19 mouse cellular contexts compared by ENCODE assay signal in the genomic region with DNA sequence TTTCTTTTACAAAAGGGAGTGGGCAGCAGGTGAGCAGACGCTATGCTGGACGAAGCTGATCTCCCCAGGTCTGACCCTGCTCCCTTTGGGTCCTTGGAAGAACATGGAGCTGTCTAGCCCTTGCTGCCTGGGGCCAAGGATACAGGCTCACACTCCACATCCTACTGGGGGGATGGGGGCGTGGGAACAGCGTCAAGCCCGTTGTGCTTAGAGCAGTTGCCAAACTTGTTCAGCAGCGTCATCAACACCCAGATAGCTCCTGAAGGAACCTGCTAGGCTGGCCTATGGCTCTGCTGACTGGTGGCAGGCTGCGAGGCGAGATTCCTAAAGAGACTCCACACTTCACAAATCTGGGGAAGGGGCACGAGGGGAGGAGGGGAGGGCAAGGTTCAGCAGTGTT. TPM values are rescaled to one million over a fixed set of nuclear protein-coding genes. Genes with fewer than 3 reads are reported as not detected.
DNase-seq lines count a peak whose midpoint lies in the region; ATAC-seq and TF ChIP-seq lines count a peak whose summit lies in the region.
"Had no signal": no experiment of that assay in that cellular context is flagged by ENCODE, and none has a peak within 500 bp of the region (broad histone marks: within the 10 kb centered on the region; RNA-seq: fewer than 3 reads in every experiment).

No protein-coding gene starts in this region.

- H3K27ac ChIP-seq in forebrain, embryonic 10.5 days: peak overlapping the region; percentile 25; the same call in 1 of the 2 replicates
- H3K27ac ChIP-seq in forebrain, embryonic 13.5 days: no peak overlapping the region
- H3K27ac ChIP-seq in lung, embryonic 14.5 days (ENCODE audit: low read depth): peak overlapping the region; percentile 59; the same call in 1 of the 2 replicates
- peak overlapping the region; percentile 88 for H3K27ac ChIP-seq in embryonic facial prominence, embryonic 13.5 days
- peak overlapping the region; percentile 75 for H3K27ac ChIP-seq in stomach, embryonic 14.5 days (ENCODE audit: low read length)
- H3K27ac ChIP-seq in midbrain, embryonic 11.5 days (ENCODE audit: low read depth, low read length): no peak overlapping the region
- H3K27ac ChIP-seq in left cerebral cortex, adult 2 months: no peak overlapping the region
- H3K27ac ChIP-seq: hindbrain, embryonic 10.5 days had no signal

- intact Hi-C loops in left cerebral cortex, adult 2 months (cut with DNase I): no loop called here

- peaks cover 31% of the 10 kb centered on the region for H3K4me1 ChIP-seq in forebrain, embryonic 10.5 days
- no peaks in the 10 kb centered on the region; the same call in 1 of the 2 replicates for H3K4me1 ChIP-seq in forebrain, embryonic 13.5 days
- no peaks in the 10 kb centered on the region for H3K4me1 ChIP-seq in lung, embryonic 14.5 days (ENCODE audit: insufficient read depth)
- peaks cover 28% of the 10 kb centered on the region for H3K4me1 ChIP-seq in embryonic facial prominence, embryonic 13.5 days
- H3K4me1 ChIP-seq in stomach, embryonic 14.5 days (ENCODE audit: control insufficient read depth, insufficient read depth, low read length): peaks cover 4% of the 10 kb centered on the region; the same call in 1 of the 2 replicates
- no peaks in the 10 kb centered on the region for H3K4me1 ChIP-seq in midbrain, embryonic 11.5 days (ENCODE audit: control insufficient read depth, insufficient read depth, low read length)

- no peaks in the 10 kb centered on the region for H3K9me3 ChIP-seq in forebrain, embryonic 10.5 days
- no peaks in the 10 kb centered on the region for H3K9me3 ChIP-seq in forebrain, embryonic 13.5 days (replicated peaks)
- H3K9me3 ChIP-seq in lung, embryonic 14.5 days (ENCODE audit: low read depth, low read length): no peaks in the 10 kb centered on the region
- no peaks in the 10 kb centered on the region for H3K9me3 ChIP-seq in embryonic facial prominence, embryonic 13.5 days
- H3K9me3 ChIP-seq in stomach, embryonic 14.5 days (ENCODE audit: control insufficient read depth, low read depth, low read length): no peaks in the 10 kb centered on the region
- H3K9me3 ChIP-seq in midbrain, embryonic 11.5 days (ENCODE audit: control insufficient read depth, low read length): no peaks in the 10 kb centered on the region
- H3K9me3 ChIP-seq: G1E; hindbrain, embryonic 10.5 days had no signal

- no peak for DNase-seq in forebrain, embryonic 10.5 days (ENCODE audit: extremely low spot score, low spot score)
- DNase-seq in lung, embryonic 14.5 days: peak; percentile 67
- no peak for DNase-seq in lung, postnatal 36 days
- no peak for DNase-seq in midbrain, embryonic 11.5 days (ENCODE audit: low spot score, missing footprints)
- DNase-seq in left cerebral cortex, adult 2 months (ENCODE audit: extremely low spot score in 1 of 2, low spot score in 2 of 2): no peak
- DNase-seq: cerebellum, adult 2 months; forebrain, postnatal 0 days; gastrocnemius, postnatal 10 days; kidney, adult 18-20 months; liver; right cerebral cortex, postnatal 14 days; thymus, postnatal 14 days had no signal

- TF ChIP-seq CTCF in lung, embryonic 14.5 days (IDR thresholded peaks at IDR 0.05; ENCODE audit: low read depth): no peak
- TF ChIP-seq CTCF in left cerebral cortex, adult 2 months (IDR thresholded peaks at IDR 0.05): no peak

- WGBS in forebrain, embryonic 10.5 days: 51% methylated on average over 9 of the region's 9 CpGs
- 71% methylated on average over 9 of the region's 9 CpGs for WGBS in forebrain, embryonic 13.5 days
- WGBS in lung, embryonic 14.5 days: 42% methylated on average over 9 of the region's 9 CpGs
- WGBS in embryonic facial prominence, embryonic 13.5 days: 39% methylated on average over 9 of the region's 9 CpGs
- WGBS in stomach, embryonic 14.5 days: 51% methylated on average over 9 of the region's 9 CpGs
- 63% methylated on average over 9 of the region's 9 CpGs for WGBS in midbrain, embryonic 11.5 days

- H3K27me3 ChIP-seq in forebrain, embryonic 10.5 days (ENCODE audit: poor library complexity, severe bottlenecking): peaks cover 37% of the 10 kb centered on the region
- peaks cover 24% of the 10 kb centered on the region for H3K27me3 ChIP-seq in forebrain, embryonic 13.5 days
- peaks cover 17% of the 10 kb centered on the region for H3K27me3 ChIP-seq in lung, embryonic 14.5 days (ENCODE audit: insufficient read depth, low read length)
- H3K27me3 ChIP-seq in embryonic facial prominence, embryonic 13.5 days: peaks cover 30% of the 10 kb centered on the region
- peaks cover 12% of the 10 kb centered on the region for H3K27me3 ChIP-seq in stomach, embryonic 14.5 days (ENCODE audit: control insufficient read depth, insufficient read depth, low read length)
- H3K27me3 ChIP-seq in midbrain, embryonic 11.5 days (ENCODE audit: control insufficient read depth, insufficient read depth, low read length): peaks cover 18% of the 10 kb centered on the region

- no peak overlapping the region for H3K4me3 ChIP-seq in forebrain, embryonic 10.5 days
- H3K4me3 ChIP-seq in forebrain, embryonic 13.5 days: no peak overlapping the region
- H3K4me3 ChIP-seq in lung, embryonic 14.5 days (ENCODE audit: low read depth, low read length): no peak overlapping the region
- no peak overlapping the region for H3K4me3 ChIP-seq in embryonic facial prominence, embryonic 13.5 days
- no peak overlapping the region for H3K4me3 ChIP-seq in stomach, embryonic 14.5 days (ENCODE audit: low read depth, low read length)
- no peak overlapping the region for H3K4me3 ChIP-seq in midbrain, embryonic 11.5 days (ENCODE audit: low read depth, low read length)
- H3K4me3 ChIP-seq in left cerebral cortex, adult 2 months: no peak overlapping the region
- H3K4me3 ChIP-seq: hindbrain, embryonic 10.5 days had no signal

- H3K4me2 ChIP-seq in forebrain, embryonic 13.5 days: no peak overlapping the region
- H3K4me2 ChIP-seq in lung, embryonic 14.5 days: no peak overlapping the region
- H3K4me2 ChIP-seq in embryonic facial prominence, embryonic 13.5 days: no peak overlapping the region; the same call in 1 of the 2 replicates
- H3K4me2 ChIP-seq in stomach, embryonic 14.5 days (replicated peaks; ENCODE audit: low read depth, low read length): no peak overlapping the region
- no peak overlapping the region for H3K4me2 ChIP-seq in midbrain, embryonic 11.5 days
- H3K4me2 ChIP-seq: heart, embryonic 11.5 days had no signal

- H3K9ac ChIP-seq in forebrain, embryonic 13.5 days: no peak overlapping the region
- H3K9ac ChIP-seq in lung, embryonic 14.5 days: no peak overlapping the region
- H3K9ac ChIP-seq in embryonic facial prominence, embryonic 13.5 days: 0 out of 2 replicates have a peak overlapping the region, but pooled peaks have one; percentile 2
- no peak overlapping the region for H3K9ac ChIP-seq in stomach, embryonic 14.5 days (replicated peaks; ENCODE audit: low read depth, low read length)
- H3K9ac ChIP-seq in midbrain, embryonic 11.5 days (ENCODE audit: low read length): no peak overlapping the region
- H3K9ac ChIP-seq: forebrain, postnatal 0 days had no signal

- ATAC-seq in forebrain, embryonic 13.5 days: no peak
- peak; percentile 50 for ATAC-seq in lung, embryonic 14.5 days (ENCODE audit: insufficient read depth)
- peak; percentile 59 for ATAC-seq in embryonic facial prominence, embryonic 13.5 days (ENCODE audit: insufficient number of reproducible peaks, insufficient read depth, low FRiP score, low TSS enrichment, low read depth)
- peak; percentile 62; the same call in 1 of the 2 replicates for ATAC-seq in stomach, embryonic 14.5 days (ENCODE audit: insufficient number of reproducible peaks, insufficient read depth, low FRiP score, low read depth)
- no peak for ATAC-seq in midbrain, embryonic 11.5 days (ENCODE audit: low FRiP score)
- ATAC-seq: forebrain, postnatal 0 days had no signal

- H3K36me3 ChIP-seq in forebrain, embryonic 10.5 days (replicated peaks): peaks cover 57% of the 10 kb centered on the region
- H3K36me3 ChIP-seq in forebrain, embryonic 13.5 days (ENCODE audit: poor library complexity, severe bottlenecking): peaks cover 58% of the 10 kb centered on the region
- H3K36me3 ChIP-seq in lung, embryonic 14.5 days (ENCODE audit: insufficient read depth): peaks cover 44% of the 10 kb centered on the region
- H3K36me3 ChIP-seq in embryonic facial prominence, embryonic 13.5 days: peaks cover 55% of the 10 kb centered on the region
- peaks cover 14% of the 10 kb centered on the region; the same call in 1 of the 2 replicates for H3K36me3 ChIP-seq in stomach, embryonic 14.5 days (ENCODE audit: control insufficient read depth, insufficient read depth, low read length)
- H3K36me3 ChIP-seq in midbrain, embryonic 11.5 days (ENCODE audit: control insufficient read depth, insufficient read depth, low read length): no peaks in the 10 kb centered on the region; the same call in 1 of the 2 replicates

RNA-seq across cellular contexts. Expression of a gene that starts 3.4 kb away (rescaled TPM):
- polyA plus RNA-seq in forebrain, embryonic 10.5 days (2016; fragmentation: Nextera tagmentation; extraction: Ambion mirVana): 9.0 and 9.5 TPM in 2 replicates
- 0.92 and 0.99 TPM in 2 replicates for polyA plus RNA-seq in forebrain, embryonic 13.5 days (2015; fragmentation: Nextera tagmentation; extraction: Ambion mirVana)
- 10.4 and 10.6 TPM in 2 replicates for polyA plus RNA-seq in lung, embryonic 14.5 days (2014; fragmentation: Nextera tagmentation; extraction: Ambion mirVana)
- polyA plus RNA-seq in embryonic facial prominence, embryonic 13.5 days (2015; fragmentation: Nextera tagmentation; extraction: Ambion mirVana): 130 and 142 TPM in 2 replicates
- polyA plus RNA-seq in stomach, embryonic 14.5 days (2014; fragmentation: Nextera tagmentation; extraction: Ambion mirVana): 158 and 163 TPM in 2 replicates
- 6.0 and 7.8 TPM in 2 replicates for polyA plus RNA-seq in midbrain, embryonic 11.5 days (2014; fragmentation: Nextera tagmentation; extraction: Ambion mirVana)
- total RNA-seq in left cerebral cortex, adult 2 months (2021): 1 to 10 TPM; 1.7 to 2.6 TPM

RNA-seq across cellular contexts. Expression of a gene that starts 21.2 kb away (rescaled TPM):
- 27.2 and 30.3 TPM in 2 replicates for polyA plus RNA-seq in forebrain, embryonic 10.5 days (2016; fragmentation: Nextera tagmentation; extraction: Ambion mirVana)
- 25.0 and 29.5 TPM in 2 replicates for polyA plus RNA-seq in forebrain, embryonic 13.5 days (2015; fragmentation: Nextera tagmentation; extraction: Ambion mirVana)
- polyA plus RNA-seq in lung, embryonic 14.5 days (2014; fragmentation: Nextera tagmentation; extraction: Ambion mirVana): 21.1 and 23.7 TPM in 2 replicates
- polyA plus RNA-seq in embryonic facial prominence, embryonic 13.5 days (2015; fragmentation: Nextera tagmentation; extraction: Ambion mirVana): 16.4 and 21.2 TPM in 2 replicates
- 17.7 and 18.9 TPM in 2 replicates for polyA plus RNA-seq in stomach, embryonic 14.5 days (2014; fragmentation: Nextera tagmentation; extraction: Ambion mirVana)
- 24.2 and 28.6 TPM in 2 replicates for polyA plus RNA-seq in midbrain, embryonic 11.5 days (2014; fragmentation: Nextera tagmentation; extraction: Ambion mirVana)
- total RNA-seq in left cerebral cortex, adult 2 months (2021): 10 to 100 TPM in 1 of 2 experiments, 1 to 10 TPM in 1; 9.4 to 12.3 TPM

RNA-seq across cellular contexts. Expression of a gene that starts 30.8 kb away (rescaled TPM):
- 10.0 and 10.4 TPM in 2 replicates for polyA plus RNA-seq in forebrain, embryonic 10.5 days (2016; fragmentation: Nextera tagmentation; extraction: Ambion mirVana)
- 6.7 and 7.7 TPM in 2 replicates for polyA plus RNA-seq in forebrain, embryonic 13.5 days (2015; fragmentation: Nextera tagmentation; extraction: Ambion mirVana)
- polyA plus RNA-seq in lung, embryonic 14.5 days (2014; fragmentation: Nextera tagmentation; extraction: Ambion mirVana): 8.0 and 8.7 TPM in 2 replicates
- polyA plus RNA-seq in embryonic facial prominence, embryonic 13.5 days (2015; fragmentation: Nextera tagmentation; extraction: Ambion mirVana): 9.5 and 9.9 TPM in 2 replicates
- polyA plus RNA-seq in stomach, embryonic 14.5 days (2014; fragmentation: Nextera tagmentation; extraction: Ambion mirVana): 5.5 TPM in 2 replicates
- polyA plus RNA-seq in midbrain, embryonic 11.5 days (2014; fragmentation: Nextera tagmentation; extraction: Ambion mirVana): 6.8 and 7.8 TPM in 2 replicates
- 1 to 10 TPM; 8.5 to 8.7 TPM for total RNA-seq in left cerebral cortex, adult 2 months (2021)

RNA-seq across cellular contexts. Expression of a gene that starts 44.6 kb away (rescaled TPM):
- 2.4 and 2.8 TPM in 2 replicates for polyA plus RNA-seq in forebrain, embryonic 10.5 days (2016; fragmentation: Nextera tagmentation; extraction: Ambion mirVana)
- polyA plus RNA-seq in forebrain, embryonic 13.5 days (2015; fragmentation: Nextera tagmentation; extraction: Ambion mirVana): 3.2 and 4.6 TPM in 2 replicates
- 5.5 and 9.9 TPM in 2 replicates for polyA plus RNA-seq in lung, embryonic 14.5 days (2014; fragmentation: Nextera tagmentation; extraction: Ambion mirVana)
- polyA plus RNA-seq in embryonic facial prominence, embryonic 13.5 days (2015; fragmentation: Nextera tagmentation; extraction: Ambion mirVana): 3.9 and 4.2 TPM in 2 replicates
- polyA plus RNA-seq in stomach, embryonic 14.5 days (2014; fragmentation: Nextera tagmentation; extraction: Ambion mirVana): 2.7 and 3.2 TPM in 2 replicates
- 1.8 and 3.5 TPM in 2 replicates for polyA plus RNA-seq in midbrain, embryonic 11.5 days (2014; fragmentation: Nextera tagmentation; extraction: Ambion mirVana)
- total RNA-seq in left cerebral cortex, adult 2 months (2021): 10 to 100 TPM; 33.2 to 36.8 TPM

RNA-seq across cellular contexts. Expression of a gene that starts 52.2 kb away (rescaled TPM):
- not detected in 2 replicates for polyA plus RNA-seq in forebrain, embryonic 10.5 days (2016; fragmentation: Nextera tagmentation; extraction: Ambion mirVana)
- polyA plus RNA-seq in forebrain, embryonic 13.5 days (2015; fragmentation: Nextera tagmentation; extraction: Ambion mirVana): not detected in 2 replicates
- 0.39 TPM in 1 of 2 replicates, not detected in the other for polyA plus RNA-seq in lung, embryonic 14.5 days (2014; fragmentation: Nextera tagmentation; extraction: Ambion mirVana)
- not detected in 2 replicates for polyA plus RNA-seq in embryonic facial prominence, embryonic 13.5 days (2015; fragmentation: Nextera tagmentation; extraction: Ambion mirVana)
- 3.3 and 4.1 TPM in 2 replicates for polyA plus RNA-seq in stomach, embryonic 14.5 days (2014; fragmentation: Nextera tagmentation; extraction: Ambion mirVana)
- not detected in 2 replicates for polyA plus RNA-seq in midbrain, embryonic 11.5 days (2014; fragmentation: Nextera tagmentation; extraction: Ambion mirVana)
- total RNA-seq in left cerebral cortex, adult 2 months (2021): not detected
- total RNA-seq: forebrain, postnatal 0 days; G1E; layer of hippocampus, postnatal 14 days had no signal
- polyA plus RNA-seq: forebrain, postnatal 0 days had no signal

Comparison
In these comparisons a context has a peak if more than half of its experiments do, and no peak if none do; other contexts are left out.
1. H3K27ac ChIP-seq: peak in forebrain, embryonic 10.5 days (single experiment), lung, embryonic 14.5 days (single experiment), embryonic facial prominence, embryonic 13.5 days (single experiment) and stomach, embryonic 14.5 days (single experiment); none in forebrain, embryonic 13.5 days (single experiment), midbrain, embryonic 11.5 days (single experiment) and left cerebral cortex, adult 2 months (single experiment).
2. ATAC-seq: peak in lung, embryonic 14.5 days (single experiment), embryonic facial prominence, embryonic 13.5 days (single experiment) and stomach, embryonic 14.5 days (single experiment); none in forebrain, embryonic 13.5 days (single experiment) and midbrain, embryonic 11.5 days (single experiment).
3. RNA of a gene that starts 3.4 kb away (polyA plus RNA-seq): 158 to 163 TPM in stomach, embryonic 14.5 days and 130 to 142 TPM in embryonic facial prominence, embryonic 13.5 days; 10.4 to 10.6 TPM in lung, embryonic 14.5 days, 9.0 to 9.5 TPM in forebrain, embryonic 10.5 days, 6.0 to 7.8 TPM in midbrain, embryonic 11.5 days and 0.92 to 0.99 TPM in forebrain, embryonic 13.5 days; every median in the first group is over 10 times any median in the second.